Mouse (Mus musculus) forebrain, embryonic 12.5 days (tissue): ENCODE data around the gene Pof1b. TPM values are rescaled to one million over a fixed set of nuclear protein-coding genes. Genes with fewer than 3 reads are reported as not detected.

ENCODE experiments used
- ATAC-seq: fragments of 200-750 bp; cut with Nextera tagmentation; 2 replicates; pipeline ENCODE4 v1.8.0; 2017; ENCODE audit warnings: moderate TSS enrichment; ENCODE audit not compliant: low FRiP score
- H3K27ac ChIP-seq: fragments of 300-500 bp; sonication (generic); 2 replicates; pipeline ENCODE4 v1.5.1; 2016; ENCODE audit warnings: mild to moderate bottlenecking
- H3K27me3 ChIP-seq: fragments of 300-500 bp; sonication (generic); 2 replicates; pipeline ENCODE4 v1.6.1; 2016; ENCODE audit warnings: mild to moderate bottlenecking
- H3K36me3 ChIP-seq: fragments of 300-500 bp; sonication (generic); replicated peaks from 2 replicates; pipeline ENCODE4 v1.6.1; 2016; ENCODE audit warnings: mild to moderate bottlenecking
- H3K4me1 ChIP-seq: fragments of 300-500 bp; sonication (generic); 2 replicates; pipeline ENCODE4 v1.6.1; 2016
- H3K4me2 ChIP-seq: fragments of 300-500 bp; sonication (generic); 2 replicates; pipeline ENCODE4 v1.6.1; 2016; ENCODE audit warnings: mild to moderate bottlenecking, moderate library complexity
- H3K4me3 ChIP-seq: fragments of 300-500 bp; sonication (generic); replicated peaks from 2 replicates; pipeline ENCODE4 v1.5.1; 2016; ENCODE audit warnings: mild to moderate bottlenecking
- H3K9ac ChIP-seq: fragments of 300-500 bp; sonication (generic); 2 replicates; pipeline ENCODE4 v1.6.1; 2016; ENCODE audit warnings: mild to moderate bottlenecking
- H3K9me3 ChIP-seq: fragments of 300-500 bp; sonication (generic); 2 replicates; pipeline ENCODE4 v1.6.1; 2016
- WGBS: fragments of 180-500 bp; shearing (Covaris S2); methylation state at CpG from one replicate; pipeline ENCODE4 v1.1.7; 2016; 5-methylcytosine and 5-hydroxymethylcytosine counted together
- polyA plus RNA-seq: library from polyadenylated mRNA; unstranded; fragments of >200 nt; fragmentation: Nextera tagmentation; extraction: Ambion mirVana; gene quantifications from 2 replicates; pipeline ENCODE4 v1.2.1, GENCODE M21; 2016

The Pof1b gene
- polyA plus RNA-seq: 0.20 and 0.26 TPM in 2 replicates

GRCm38 (mm10) chrX:112698508-112698907 lies at the start of gene Pof1b:
Gene Pof1b (minus strand): TSS chrX:112698651.
- Histone ChIP-seq H3K4me1 (no peaks in the 10 kb centered on the region), H3K36me3 (no peaks in the 10 kb centered on the region), H3K9ac (no peak within 1 kb of the TSS), H3K9me3 (no peaks in the 10 kb centered on the region), H3K4me2 (no peak within 1 kb of the TSS), H3K4me3 (no peak within 1 kb of the TSS), H3K27ac (no peak within 1 kb of the TSS), H3K27me3 (no peaks in the 10 kb centered on the region)
- no peak for ATAC-seq
- whole genome bisulfite sequencing: 79% methylated on average over 5 of the region's 5 CpGs

- no peaks in the 10 kb centered on the region for H3K9me3 ChIP-seq
- ATAC-seq: no peak
- no peak overlapping the region for H3K4me2 ChIP-seq
- H3K36me3 ChIP-seq: no peaks in the 10 kb centered on the region
- H3K9ac ChIP-seq: no peak overlapping the region
- H3K27ac ChIP-seq: no peak overlapping the region
- no peak overlapping the region for H3K4me3 ChIP-seq
- H3K27me3 ChIP-seq: no peaks in the 10 kb centered on the region
- H3K4me1 ChIP-seq: no peaks in the 10 kb centered on the region
Measured at GRCm38 (mm10) chrX:112716587-112716986, 18.1 kb upstream of the Pof1b start.

GRCm38 (mm10) chrX:112694392-112694791 lies 4.1 kb downstream of the Pof1b start:
- no peak overlapping the region for H3K4me3 ChIP-seq
- 32% methylated on average over 1 of the region's 1 CpGs for WGBS

GRCm38 (mm10) chrX:112680605-112681004 lies 17.8 kb downstream of the Pof1b start:
- no peak overlapping the region for H3K4me2 ChIP-seq
- no peaks in the 10 kb centered on the region for H3K4me1 ChIP-seq
- 83% methylated on average over 5 of the region's 5 CpGs for WGBS
- H3K9ac ChIP-seq: no peak overlapping the region
- H3K9me3 ChIP-seq: no peaks in the 10 kb centered on the region
- H3K36me3 ChIP-seq: no peaks in the 10 kb centered on the region
- H3K27ac ChIP-seq: no peak overlapping the region
- no peak for ATAC-seq
- no peaks in the 10 kb centered on the region for H3K27me3 ChIP-seq
- H3K4me3 ChIP-seq: no peak overlapping the region

More at GRCm38 (mm10) chrX:112694392-112694791, 4.1 kb downstream of the Pof1b start:
- Histone ChIP-seq H3K27me3 (no peaks in the 10 kb centered on the region), H3K9ac (no peak overlapping the region), H3K9me3 (no peaks in the 10 kb centered on the region), H3K4me2 (no peak overlapping the region), H3K4me1 (no peaks in the 10 kb centered on the region), H3K36me3 (no peaks in the 10 kb centered on the region), H3K27ac (no peak overlapping the region)
- no peak for ATAC-seq

GRCm38 (mm10) chrX:112675525-112675924 lies 22.9 kb downstream of the Pof1b start:
- Histone ChIP-seq H3K9me3 (no peaks in the 10 kb centered on the region), H3K27me3 (no peaks in the 10 kb centered on the region), H3K4me1 (no peaks in the 10 kb centered on the region), H3K36me3 (no peaks in the 10 kb centered on the region), H3K4me2 (no peak overlapping the region), H3K27ac (no peak overlapping the region), H3K4me3 (no peak overlapping the region), H3K9ac (no peak overlapping the region)
- 56% methylated on average over 1 of the region's 1 CpGs for WGBS
- no peak for ATAC-seq

DNA sequence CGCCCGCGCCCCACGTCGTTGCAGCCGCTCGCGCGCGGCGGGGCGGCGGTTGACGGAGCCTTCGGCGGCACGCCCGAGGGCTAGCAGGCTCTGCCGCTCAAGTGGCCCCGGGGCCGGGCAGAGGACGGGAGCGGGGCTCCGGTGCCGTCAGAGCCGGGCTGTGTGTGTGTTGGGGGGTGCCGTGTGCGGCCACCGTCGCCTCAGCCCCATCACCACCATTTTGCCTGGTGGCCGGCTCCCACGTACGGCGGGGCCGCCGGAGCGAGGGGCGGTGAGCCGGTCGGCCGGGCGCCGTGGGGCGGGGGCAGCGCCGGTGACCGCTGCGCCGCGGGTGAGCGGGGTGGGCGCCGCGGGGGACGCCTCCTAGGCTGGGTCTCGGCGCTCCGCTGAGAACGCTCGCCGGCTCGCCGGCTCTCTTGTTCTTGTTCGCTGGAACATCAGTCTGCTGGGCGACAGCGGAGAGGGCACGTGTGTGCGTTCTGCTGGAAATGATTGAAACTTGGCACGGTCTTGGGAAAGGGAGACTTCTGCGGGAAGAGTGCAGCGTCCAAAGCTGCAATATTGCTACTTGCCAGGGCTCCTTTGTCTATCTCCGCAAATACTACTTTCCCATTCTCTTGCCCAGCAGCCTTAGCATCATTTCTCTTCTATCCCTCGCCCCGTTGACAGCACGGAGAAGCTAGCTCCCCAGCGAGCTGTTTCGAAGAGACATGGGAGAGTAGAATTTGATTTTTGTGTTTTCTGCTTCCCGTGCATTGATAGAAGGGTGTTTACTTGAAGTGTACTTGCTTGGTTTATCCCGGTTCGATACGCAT lies 96.9 kb downstream of the Pof1b start:
- peak overlapping the region; percentile 84 for H3K27ac ChIP-seq
- no peaks in the 10 kb centered on the region for H3K36me3 ChIP-seq
- no peaks in the 10 kb centered on the region for H3K4me1 ChIP-seq
- 27% methylated on average over 58 of the region's 81 CpGs for WGBS
- peak; percentile 72 for ATAC-seq
- peak overlapping the region; percentile 47 for H3K4me2 ChIP-seq
- H3K9me3 ChIP-seq: no peaks in the 10 kb centered on the region
- H3K27me3 ChIP-seq: no peaks in the 10 kb centered on the region
- peak overlapping the region; percentile 82 for H3K9ac ChIP-seq
- H3K4me3 ChIP-seq: peak overlapping the region; percentile 68

- peak within 1 kb of the TSS; percentile 84 for H3K27ac ChIP-seq
- no peaks in the 10 kb centered on the region for H3K27me3 ChIP-seq
- no peaks in the 10 kb centered on the region for H3K36me3 ChIP-seq
- peak within 1 kb of the TSS; percentile 82 for H3K9ac ChIP-seq
- no peaks in the 10 kb centered on the region for H3K4me1 ChIP-seq
- WGBS: 16% methylated on average over 72 of the region's 79 CpGs
- H3K4me3 ChIP-seq: peak within 1 kb of the TSS; percentile 68
- no peaks in the 10 kb centered on the region for H3K9me3 ChIP-seq
- H3K4me2 ChIP-seq: peak within 1 kb of the TSS; percentile 47
- peak; percentile 97 for ATAC-seq
Measured at GRCm38 (mm10) chrX:112600511-112601305, 97.7 kb downstream of the Pof1b start, which contains the start of gene Zfp711. Gene Zfp711 (plus strand): TSS chrX:112600526.

Other genes with a start within 250 kb of the Pof1b start
- not detected in 2 replicates for gene 2010106E10Rik, start 203.4 kb downstream of the Pof1b start, polyA plus RNA-seq
- 24.4 and 28.3 TPM in 2 replicates for gene Zfp711, start 98.1 kb downstream of the Pof1b start, polyA plus RNA-seq